Mouse (Mus musculus): ENCODE measurements around the gene Frmd5. TPM values are rescaled to one million over a fixed set of nuclear protein-coding genes. Genes with fewer than 3 reads are reported as not detected.

Frmd5 gene
- polyA plus RNA-seq, 1 experiment: 1.5 TPM

- no peaks in the 10 kb centered on the region for H3K4me1 ChIP-seq (ENCODE audit: control insufficient read depth, insufficient read depth, insufficient read length)
- TF ChIP-seq CTCF (IDR thresholded peaks at IDR 0.05; ENCODE audit: extremely low read depth, insufficient read depth, insufficient read length, insufficient replicate concordance) (no peak), POLR2A (IDR thresholded peaks at IDR 0.05; ENCODE audit: low read depth, low read length) (no peak)
- H3K27ac ChIP-seq (ENCODE audit: insufficient read depth, low read length): no peak overlapping the region
- no peaks in the 10 kb centered on the region for H3K36me3 ChIP-seq (ENCODE audit: control insufficient read depth, insufficient read depth, low read length)
- no peaks in the 10 kb centered on the region for H3K27me3 ChIP-seq (ENCODE audit: control insufficient read depth, insufficient read depth, low read length)
- no peak for DNase-seq (ENCODE audit: low read depth in 1 of 2, low spot score in 2 of 2)
- no peak overlapping the region for H3K4me3 ChIP-seq (ENCODE audit: extremely low read depth, insufficient read depth, insufficient read length)
- 91% methylated on average over 4 of the region's 4 CpGs for WGBS
These were observed 204.5 kb downstream of the Frmd5 start for GRCm38 (mm10) chr2:121602397-121602796.

- no peak overlapping the region for H3K4me3 ChIP-seq (ENCODE audit: extremely low read depth, insufficient read depth, insufficient read length)
- H3K27ac ChIP-seq (ENCODE audit: insufficient read depth, low read length): no peak overlapping the region
- no peaks in the 10 kb centered on the region for H3K4me1 ChIP-seq (ENCODE audit: control insufficient read depth, insufficient read depth, insufficient read length)
- H3K27me3 ChIP-seq (ENCODE audit: control insufficient read depth, insufficient read depth, low read length): no peaks in the 10 kb centered on the region
- WGBS: 78% methylated on average over 7 of the region's 7 CpGs
- no peaks in the 10 kb centered on the region for H3K36me3 ChIP-seq (ENCODE audit: control insufficient read depth, insufficient read depth, low read length)
- TF ChIP-seq CTCF (IDR thresholded peaks at IDR 0.05; ENCODE audit: extremely low read depth, insufficient read depth, insufficient read length, insufficient replicate concordance): no peak
- no peak for TF ChIP-seq POLR2A (IDR thresholded peaks at IDR 0.05; ENCODE audit: low read depth, low read length)
- no peak for DNase-seq (ENCODE audit: low read depth in 1 of 2, low spot score in 2 of 2)
These were observed 205.3 kb downstream of the Frmd5 start for GRCm38 (mm10) chr2:121601543-121601942.

- H3K4me3 ChIP-seq (ENCODE audit: extremely low read depth, insufficient read depth, insufficient read length): no peak overlapping the region
- H3K36me3 ChIP-seq (ENCODE audit: control insufficient read depth, insufficient read depth, low read length): no peaks in the 10 kb centered on the region
- no peaks in the 10 kb centered on the region for H3K4me1 ChIP-seq (ENCODE audit: control insufficient read depth, insufficient read depth, insufficient read length)
- H3K27ac ChIP-seq (ENCODE audit: insufficient read depth, low read length): no peak overlapping the region
- WGBS: 84% methylated on average over 8 of the region's 8 CpGs
- TF ChIP-seq CTCF (IDR thresholded peaks at IDR 0.05; ENCODE audit: extremely low read depth, insufficient read depth, insufficient read length, insufficient replicate concordance) (no peak), POLR2A (IDR thresholded peaks at IDR 0.05; ENCODE audit: low read depth, low read length) (no peak)
- no peaks in the 10 kb centered on the region for H3K27me3 ChIP-seq (ENCODE audit: control insufficient read depth, insufficient read depth, low read length)
- no peak for DNase-seq (ENCODE audit: low read depth in 1 of 2, low spot score in 2 of 2)
These were observed 206.2 kb downstream of the Frmd5 start for GRCm38 (mm10) chr2:121600736-121601135.

- Histone ChIP-seq H3K36me3 (ENCODE audit: control insufficient read depth, insufficient read depth, low read length) (no peaks in the 10 kb centered on the region), H3K4me1 (ENCODE audit: control insufficient read depth, insufficient read depth, insufficient read length) (no peaks in the 10 kb centered on the region), H3K27ac (ENCODE audit: insufficient read depth, low read length) (no peak overlapping the region), H3K27me3 (ENCODE audit: control insufficient read depth, insufficient read depth, low read length) (no peaks in the 10 kb centered on the region), H3K4me3 (ENCODE audit: extremely low read depth, insufficient read depth, insufficient read length) (no peak overlapping the region)
- TF ChIP-seq CTCF (IDR thresholded peaks at IDR 0.05; ENCODE audit: extremely low read depth, insufficient read depth, insufficient read length, insufficient replicate concordance) (no peak), POLR2A (IDR thresholded peaks at IDR 0.05; ENCODE audit: low read depth, low read length) (no peak)
- WGBS: 73% methylated on average over 7 of the region's 7 CpGs
- DNase-seq (ENCODE audit: low read depth in 1 of 2, low spot score in 2 of 2): no peak
These were observed 208.6 kb downstream of the Frmd5 start for GRCm38 (mm10) chr2:121598249-121598648.

DNA sequence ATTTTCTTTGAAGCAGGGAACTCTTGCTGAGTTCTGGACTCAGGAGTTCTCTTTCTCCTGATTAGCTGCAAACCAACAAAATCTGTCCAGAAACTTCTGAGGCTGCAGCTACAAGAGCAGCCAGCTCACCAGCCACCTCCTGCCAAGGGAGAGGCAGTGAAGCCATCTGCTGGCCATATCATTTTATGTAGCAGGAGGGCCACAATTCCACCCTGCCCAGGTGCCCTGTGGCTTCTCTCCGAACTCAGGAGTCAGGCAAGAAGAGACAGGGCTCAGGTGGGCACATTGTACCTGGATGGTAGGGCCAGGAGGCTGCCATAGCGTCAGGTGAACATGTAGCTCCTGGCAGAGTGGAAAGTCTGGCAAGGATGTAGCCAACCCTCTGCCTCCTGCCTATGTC is 210.3 kb downstream of the Frmd5 start:
- Histone ChIP-seq H3K27ac (ENCODE audit: insufficient read depth, low read length) (no peak overlapping the region), H3K27me3 (ENCODE audit: control insufficient read depth, insufficient read depth, low read length) (no peaks in the 10 kb centered on the region), H3K4me3 (ENCODE audit: extremely low read depth, insufficient read depth, insufficient read length) (no peak overlapping the region), H3K4me1 (ENCODE audit: control insufficient read depth, insufficient read depth, insufficient read length) (no peaks in the 10 kb centered on the region), H3K36me3 (ENCODE audit: control insufficient read depth, insufficient read depth, low read length) (no peaks in the 10 kb centered on the region)
- TF ChIP-seq CTCF (IDR thresholded peaks at IDR 0.05; ENCODE audit: extremely low read depth, insufficient read depth, insufficient read length, insufficient replicate concordance): no peak
- no peak for TF ChIP-seq POLR2A (IDR thresholded peaks at IDR 0.05; ENCODE audit: low read depth, low read length)
- no peak for DNase-seq (ENCODE audit: low read depth in 1 of 2, low spot score in 2 of 2)
- WGBS: 89% methylated on average over 2 of the region's 2 CpGs

DNA sequence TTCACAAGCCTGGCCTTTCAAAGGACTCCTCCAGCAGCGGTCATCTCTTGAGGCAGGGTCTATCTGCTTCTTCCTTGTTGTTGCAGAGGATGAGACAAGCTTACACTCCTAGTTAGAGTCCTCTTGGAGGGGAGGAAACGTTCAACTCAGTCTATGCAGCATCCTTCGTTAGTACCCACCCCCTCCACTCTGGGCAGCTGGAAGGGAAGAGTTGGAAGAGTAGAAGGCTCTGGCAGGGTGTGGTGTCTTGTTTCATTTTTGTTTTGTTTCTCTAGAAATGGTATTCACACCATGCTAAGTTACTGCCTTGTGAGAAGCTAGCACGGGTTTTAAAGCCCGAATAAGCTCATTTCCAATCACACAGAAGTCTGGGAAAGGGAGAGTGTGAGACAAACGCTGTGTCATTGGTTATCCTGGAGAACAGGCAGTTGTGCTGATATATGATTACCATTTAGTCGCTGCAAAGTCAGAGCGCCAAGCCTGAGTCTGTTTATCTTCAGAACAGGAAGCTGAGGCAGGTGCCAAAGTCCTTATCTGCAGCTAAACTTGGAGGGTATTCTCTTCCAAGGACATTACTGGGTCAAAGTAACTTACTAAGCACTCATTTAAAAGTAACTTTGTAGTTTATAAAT is 212.1 kb downstream of the Frmd5 start:
- no peak for TF ChIP-seq POLR2A (IDR thresholded peaks at IDR 0.05; ENCODE audit: low read depth, low read length)
- no peak for TF ChIP-seq CTCF (IDR thresholded peaks at IDR 0.05; ENCODE audit: extremely low read depth, insufficient read depth, insufficient read length, insufficient replicate concordance)
- H3K36me3 ChIP-seq (ENCODE audit: control insufficient read depth, insufficient read depth, low read length): no peaks in the 10 kb centered on the region
- H3K4me1 ChIP-seq (ENCODE audit: control insufficient read depth, insufficient read depth, insufficient read length): no peaks in the 10 kb centered on the region
- WGBS: 16% methylated on average over 8 of the region's 8 CpGs
- no peaks in the 10 kb centered on the region for H3K27me3 ChIP-seq (ENCODE audit: control insufficient read depth, insufficient read depth, low read length)
- H3K4me3 ChIP-seq (ENCODE audit: extremely low read depth, insufficient read depth, insufficient read length): no peak overlapping the region
- no peak for DNase-seq (ENCODE audit: low read depth in 1 of 2, low spot score in 2 of 2)
- no peak overlapping the region for H3K27ac ChIP-seq (ENCODE audit: insufficient read depth, low read length)

- Histone ChIP-seq H3K4me1 (ENCODE audit: control insufficient read depth, insufficient read depth, insufficient read length) (no peaks in the 10 kb centered on the region), H3K27me3 (ENCODE audit: control insufficient read depth, insufficient read depth, low read length) (no peaks in the 10 kb centered on the region), H3K36me3 (ENCODE audit: control insufficient read depth, insufficient read depth, low read length) (no peaks in the 10 kb centered on the region), H3K27ac (ENCODE audit: insufficient read depth, low read length) (no peak overlapping the region), H3K4me3 (ENCODE audit: extremely low read depth, insufficient read depth, insufficient read length) (no peak overlapping the region)
- WGBS: 61% methylated on average over 3 of the region's 3 CpGs
- DNase-seq (ENCODE audit: low read depth in 1 of 2, low spot score in 2 of 2): no peak
- TF ChIP-seq POLR2A (IDR thresholded peaks at IDR 0.05; ENCODE audit: low read depth, low read length) (no peak), CTCF (IDR thresholded peaks at IDR 0.05; ENCODE audit: extremely low read depth, insufficient read depth, insufficient read length, insufficient replicate concordance) (no peak)
These were observed 212.8 kb downstream of the Frmd5 start for GRCm38 (mm10) chr2:121594131-121594530.

Measured in spleen, adult 2 months (tissue).